Mouse (Mus musculus) retina, adult 2 months (tissue): ENCODE results near the gene Gm21897.
"Not testable (repeated sequence)": the region's sequence is repeated elsewhere in the genome, so short reads cannot be mapped to it uniquely, and the experiment has no call there.

Source experiments
- DNase-seq: peaks from one replicate; pipeline ENCODE4 v3.0.0-alpha.2; 2012; ENCODE audit warnings: low read depth, low spot score

The Gm21897 gene

GRCm38 (mm10) chr16:15317158-15317557, at the start of gene Gm21897:
Gm21897 (plus strand) TSS chr16:15317458.
- DNase-seq = not testable (repeated sequence)

GRCm38 (mm10) chr16:15272291-15272690, 45.0 kb upstream of the Gm21897 start:
- no peak for DNase-seq

GRCm38 (mm10) chr16:15277461-15277860, 39.8 kb upstream of the Gm21897 start:
- no peak for DNase-seq

- no peak for DNase-seq
Measured at GRCm38 (mm10) chr16:15293041-15293440, 24.2 kb upstream of the Gm21897 start.

GRCm38 (mm10) chr16:15294289-15294688, 23.0 kb upstream of the Gm21897 start:
- DNase-seq = no peak

GRCm38 (mm10) chr16:15294911-15295659, 22.2 kb upstream of the Gm21897 start:
- DNase-seq = no peak

- DNase-seq = no peak
Measured at GRCm38 (mm10) chr16:15334526-15334925, 17.3 kb downstream of the Gm21897 start.

GRCm38 (mm10) chr16:15339051-15339450, 21.8 kb downstream of the Gm21897 start:
- DNase-seq = no peak

- no peak for DNase-seq
Measured at GRCm38 (mm10) chr16:15346045-15346444, 28.8 kb downstream of the Gm21897 start.

- DNase-seq = no peak
Measured at GRCm38 (mm10) chr16:15349381-15349780, 32.1 kb downstream of the Gm21897 start.

GRCm38 (mm10) chr16:15351301-15351700, 34.0 kb downstream of the Gm21897 start:
- DNase-seq = no peak

- no peak for DNase-seq
Measured at GRCm38 (mm10) chr16:15352320-15352719, 35.1 kb downstream of the Gm21897 start.

GRCm38 (mm10) chr16:15354901-15355300, 37.6 kb downstream of the Gm21897 start:
- DNase-seq = no peak

GRCm38 (mm10) chr16:15355339-15355738, 38.1 kb downstream of the Gm21897 start:
- DNase-seq = no peak

GRCm38 (mm10) chr16:15357766-15358165, 40.5 kb downstream of the Gm21897 start:
- DNase-seq = no peak

GRCm38 (mm10) chr16:15359110-15359782, 42.0 kb downstream of the Gm21897 start:
- no peak for DNase-seq

- DNase-seq = no peak
Measured at GRCm38 (mm10) chr16:15360825-15361224, 43.6 kb downstream of the Gm21897 start.
